Mouse (Mus musculus) kidney, embryonic 16.5 days (tissue): ENCODE data around the gene Map4k5. TPM values are rescaled to one million over a fixed set of nuclear protein-coding genes. Genes with fewer than 3 reads are reported as not detected.

Experiments
- ATAC-seq: fragments of 200-750 bp; cut with Nextera tagmentation; 2 replicates; pipeline ENCODE4 v1.8.0; 2017; ENCODE audit warnings: moderate TSS enrichment; ENCODE audit not compliant: low FRiP score, low TSS enrichment
- H3K27ac ChIP-seq: fragments of 300-500 bp; sonication (generic); 2 replicates; pipeline ENCODE4 v1.5.1; 2014; ENCODE audit warnings: low read length
- H3K27me3 ChIP-seq: fragments of 300-500 bp; sonication (generic); 2 replicates; pipeline ENCODE4 v1.6.1; 2014; ENCODE audit warnings: low read length, control low read depth, mixed read lengths; ENCODE audit not compliant: insufficient read depth
- H3K36me3 ChIP-seq: fragments of 300-500 bp; sonication (generic); 2 replicates; pipeline ENCODE4 v1.6.1; 2014; ENCODE audit warnings: low read length, control low read depth, mixed read lengths; ENCODE audit not compliant: insufficient read depth
- H3K4me1 ChIP-seq: fragments of 300-500 bp; sonication (generic); 2 replicates; pipeline ENCODE4 v1.6.1; 2014; ENCODE audit warnings: low read length, control low read depth, mixed read lengths; ENCODE audit not compliant: insufficient read depth
- H3K4me2 ChIP-seq: fragments of 300-500 bp; sonication (generic); replicated peaks from 2 replicates; pipeline ENCODE4 v1.6.1; 2014; ENCODE audit warnings: low read depth, low read length
- H3K4me3 ChIP-seq: fragments of 300-500 bp; sonication (generic); 2 replicates; pipeline ENCODE4 v1.5.1; 2014; ENCODE audit warnings: mild to moderate bottlenecking, low read length
- H3K9ac ChIP-seq: fragments of 300-500 bp; sonication (generic); replicated peaks from 2 replicates; pipeline ENCODE4 v1.6.1; 2014; ENCODE audit warnings: low read length
- H3K9me3 ChIP-seq: fragments of 300-500 bp; sonication (generic); 2 replicates; pipeline ENCODE4 v1.6.1; 2016; ENCODE audit warnings: low read length, control low read depth
- WGBS: fragments of 180-500 bp; shearing (Covaris S2); extraction: QIAGEN DNeasy Blood & Tissue Kit; methylation state at CpG from one replicate; pipeline ENCODE4 v1.1.7; 2014; 5-methylcytosine and 5-hydroxymethylcytosine counted together
- polyA plus RNA-seq: library from polyadenylated mRNA; unstranded; fragments of >200 nt; fragmentation: Nextera tagmentation; extraction: Ambion mirVana; gene quantifications from 2 replicates; pipeline ENCODE4 v1.2.1, GENCODE M21; 2015

The Map4k5 gene
- polyA plus RNA-seq, 1 experiment from 2014 or later: 31.5 TPM

DNA sequence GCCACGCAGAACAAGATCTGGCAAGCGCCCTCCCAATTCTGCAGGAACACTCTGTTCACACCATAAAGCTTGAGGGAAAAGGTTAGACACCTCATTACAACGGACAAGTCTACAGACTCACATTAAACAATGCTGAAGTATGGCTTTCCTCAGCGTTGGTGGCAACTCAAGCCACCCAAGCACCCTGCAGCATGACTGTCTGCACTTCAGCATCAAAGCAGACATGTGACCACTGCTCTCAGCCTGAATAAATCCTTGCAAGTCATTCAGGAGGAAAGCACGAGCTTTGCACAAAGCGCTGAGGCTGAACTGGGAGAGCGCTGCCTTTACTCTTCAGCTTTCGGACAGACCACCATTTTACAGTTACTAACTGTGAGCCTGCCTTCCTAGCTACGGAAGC is 40.7 kb downstream of the Map4k5 start:
- Histone ChIP-seq H3K9me3 (no peaks in the 10 kb centered on the region), H3K4me2 (no peak overlapping the region), H3K9ac (no peak overlapping the region), H3K27me3 (no peaks in the 10 kb centered on the region), H3K36me3 (peaks cover 44% of the 10 kb centered on the region), H3K27ac (no peak overlapping the region), H3K4me3 (no peak overlapping the region), H3K4me1 (no peaks in the 10 kb centered on the region)
- ATAC-seq: no peak
- WGBS: 79% methylated on average over 9 of the region's 9 CpGs

DNA sequence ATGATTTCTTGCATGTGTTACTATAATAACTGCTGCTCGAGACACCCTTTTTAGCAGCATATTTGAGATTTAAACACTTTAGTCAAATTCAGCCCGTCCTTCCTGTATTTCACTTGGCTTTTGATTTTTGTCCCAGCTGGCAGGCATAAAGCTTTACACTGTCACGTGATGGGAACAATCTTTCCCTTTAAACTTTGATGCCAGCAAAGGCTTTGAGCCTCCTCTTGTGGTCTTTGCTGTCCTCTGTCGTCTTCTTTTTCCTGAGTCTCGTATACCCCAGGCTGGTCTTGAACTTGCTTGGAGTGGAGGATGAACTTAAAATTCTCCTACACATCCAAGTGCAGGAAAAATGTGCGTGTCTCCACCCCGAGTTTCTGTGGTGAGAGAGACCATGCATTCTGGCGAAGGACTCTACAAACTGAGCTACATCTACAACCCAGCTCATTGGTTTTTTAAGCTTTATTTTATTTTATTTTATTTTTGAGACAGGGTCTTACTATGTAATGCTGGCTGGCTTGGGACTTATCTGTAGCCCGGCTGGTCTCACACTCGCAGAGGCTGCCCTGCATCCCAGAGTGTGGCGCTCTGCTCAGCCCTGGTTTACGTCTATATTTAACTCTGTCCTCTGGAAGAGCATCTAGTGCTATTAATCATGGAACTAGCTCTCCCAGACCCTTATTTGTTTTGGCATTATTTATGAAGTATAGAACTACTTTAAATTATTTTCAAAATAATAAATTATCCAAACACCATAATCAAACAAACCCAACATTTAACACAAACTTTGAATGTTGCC is 44.7 kb downstream of the Map4k5 start:
- H3K9me3 ChIP-seq: no peaks in the 10 kb centered on the region
- H3K4me1 ChIP-seq: no peaks in the 10 kb centered on the region
- ATAC-seq: no peak
- H3K27me3 ChIP-seq: no peaks in the 10 kb centered on the region
- peak overlapping the region; percentile 61 for H3K27ac ChIP-seq
- peaks cover 48% of the 10 kb centered on the region for H3K36me3 ChIP-seq
- no peak overlapping the region for H3K4me2 ChIP-seq
- 77% methylated on average over 12 of the region's 12 CpGs for WGBS
- H3K4me3 ChIP-seq: no peak overlapping the region
- no peak overlapping the region for H3K9ac ChIP-seq

DNA sequence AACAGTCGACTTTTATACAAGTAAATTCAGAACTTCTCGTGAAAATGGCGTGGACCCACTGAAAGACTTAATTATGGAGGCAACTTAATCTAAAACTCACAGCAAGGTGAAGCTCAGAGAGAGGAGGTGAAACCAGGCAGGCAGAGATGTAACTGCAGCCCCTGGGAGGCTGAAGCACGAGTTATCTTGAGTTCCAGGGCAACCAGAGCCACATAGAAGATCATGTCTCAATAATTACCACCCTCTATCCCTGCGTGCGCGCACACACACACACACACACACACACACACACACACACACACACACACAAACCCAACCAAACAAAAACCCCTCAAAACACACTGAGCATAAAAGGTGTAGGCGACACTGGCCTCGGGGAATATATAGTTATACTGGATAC is 46.5 kb downstream of the Map4k5 start:
- no peak overlapping the region for H3K4me2 ChIP-seq
- no peak for ATAC-seq
- H3K9ac ChIP-seq: no peak overlapping the region
- peaks cover 38% of the 10 kb centered on the region for H3K36me3 ChIP-seq
- H3K27me3 ChIP-seq: no peaks in the 10 kb centered on the region
- 94% methylated on average over 9 of the region's 9 CpGs for WGBS
- no peak overlapping the region for H3K27ac ChIP-seq
- no peak overlapping the region for H3K4me3 ChIP-seq
- H3K4me1 ChIP-seq: no peaks in the 10 kb centered on the region
- no peaks in the 10 kb centered on the region for H3K9me3 ChIP-seq

GRCm38 (mm10) chr12:69845722-69846121 is 47.3 kb downstream of the Map4k5 start:
- Histone ChIP-seq H3K4me2 (no peak overlapping the region), H3K9me3 (no peaks in the 10 kb centered on the region), H3K27ac (no peak overlapping the region), H3K36me3 (peaks cover 35% of the 10 kb centered on the region), H3K27me3 (no peaks in the 10 kb centered on the region), H3K9ac (no peak overlapping the region), H3K4me3 (no peak overlapping the region), H3K4me1 (no peaks in the 10 kb centered on the region)
- no peak for ATAC-seq
- WGBS: 86% methylated on average over 8 of the region's 9 CpGs

- Histone ChIP-seq H3K9me3 (no peaks in the 10 kb centered on the region), H3K36me3 (peaks cover 33% of the 10 kb centered on the region), H3K4me2 (no peak overlapping the region), H3K9ac (no peak overlapping the region), H3K27me3 (no peaks in the 10 kb centered on the region), H3K4me1 (no peaks in the 10 kb centered on the region), H3K27ac (no peak overlapping the region), H3K4me3 (no peak overlapping the region)
- ATAC-seq: no peak
- WGBS: 73% methylated on average over 19 of the region's 19 CpGs
These were observed 49.2 kb downstream of the Map4k5 start for GRCm38 (mm10) chr12:69843531-69844445.

DNA sequence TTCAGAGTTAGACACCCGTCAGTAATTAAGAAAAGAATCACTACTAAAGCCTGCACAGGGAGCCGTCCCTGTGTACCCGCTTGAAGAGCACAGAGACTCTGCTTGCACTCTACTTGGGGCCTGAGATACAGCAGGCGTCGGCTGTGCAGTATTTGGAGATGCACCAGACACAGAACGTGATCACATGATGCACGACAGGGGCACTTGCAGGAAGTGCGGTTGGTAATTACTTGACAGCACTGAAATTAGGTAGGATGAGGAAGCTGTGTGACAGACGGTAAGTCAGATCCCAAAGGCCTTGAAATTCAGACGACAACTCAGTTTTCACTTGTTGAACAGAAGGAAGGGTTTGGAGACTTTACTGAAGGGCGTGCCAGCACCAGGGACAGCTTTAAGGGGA is 54.6 kb downstream of the Map4k5 start:
- WGBS: 83% methylated on average over 11 of the region's 11 CpGs
- no peaks in the 10 kb centered on the region for H3K4me1 ChIP-seq
- H3K27me3 ChIP-seq: no peaks in the 10 kb centered on the region
- H3K9ac ChIP-seq: no peak overlapping the region
- no peak for ATAC-seq
- H3K9me3 ChIP-seq: no peaks in the 10 kb centered on the region
- H3K36me3 ChIP-seq: peaks cover 14% of the 10 kb centered on the region
- H3K27ac ChIP-seq: no peak overlapping the region
- H3K4me3 ChIP-seq: no peak overlapping the region
- no peak overlapping the region for H3K4me2 ChIP-seq

GRCm38 (mm10) chr12:69833982-69834604 is 58.9 kb downstream of the Map4k5 start:
- no peaks in the 10 kb centered on the region for H3K4me1 ChIP-seq
- no peak overlapping the region for H3K4me3 ChIP-seq
- WGBS: 86% methylated on average over 12 of the region's 12 CpGs
- peaks cover 19% of the 10 kb centered on the region for H3K36me3 ChIP-seq
- H3K4me2 ChIP-seq: no peak overlapping the region
- H3K9ac ChIP-seq: no peak overlapping the region
- no peaks in the 10 kb centered on the region for H3K9me3 ChIP-seq
- H3K27ac ChIP-seq: no peak overlapping the region
- H3K27me3 ChIP-seq: no peaks in the 10 kb centered on the region
- ATAC-seq: no peak

DNA sequence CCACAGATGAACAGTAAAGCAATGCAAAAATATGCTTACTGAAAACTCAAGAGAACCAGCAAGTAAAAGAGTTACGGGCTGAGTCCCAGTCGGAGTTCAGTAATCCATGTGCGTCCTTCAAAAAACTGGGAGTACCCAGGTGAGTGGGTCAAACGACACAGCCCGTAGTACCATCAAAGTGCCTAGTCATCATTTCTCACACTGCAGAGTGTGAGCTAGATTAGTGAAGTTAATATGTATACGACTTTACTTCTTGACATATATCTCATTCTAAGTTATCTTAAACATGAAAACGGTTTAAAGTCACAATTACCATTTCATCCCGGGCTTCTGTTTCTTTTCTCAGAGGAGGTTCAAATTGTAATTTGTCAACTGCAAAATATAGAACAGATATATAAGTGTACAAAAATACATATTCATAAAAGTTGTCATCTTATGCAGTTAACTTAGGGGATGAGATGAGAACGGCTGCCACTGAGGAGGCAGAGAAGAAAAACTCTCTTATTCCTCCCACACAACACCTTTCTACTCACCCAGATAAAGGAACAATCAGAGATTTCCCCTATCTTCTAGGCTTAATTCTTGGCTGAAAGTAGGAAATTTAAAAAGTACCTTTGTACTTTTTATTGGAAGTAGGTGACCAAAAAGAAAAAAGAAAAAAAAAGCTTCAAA is 61.6 kb downstream of the Map4k5 start:
- WGBS: 87% methylated on average over 9 of the region's 9 CpGs
- Histone ChIP-seq H3K9ac (no peak overlapping the region), H3K4me3 (no peak overlapping the region), H3K4me2 (no peak overlapping the region), H3K27me3 (no peaks in the 10 kb centered on the region), H3K9me3 (no peaks in the 10 kb centered on the region), H3K4me1 (no peaks in the 10 kb centered on the region), H3K36me3 (peaks cover 21% of the 10 kb centered on the region), H3K27ac (no peak overlapping the region)
- no peak for ATAC-seq

- Histone ChIP-seq H3K4me2 (no peak overlapping the region), H3K27ac (no peak overlapping the region), H3K9me3 (no peaks in the 10 kb centered on the region), H3K27me3 (no peaks in the 10 kb centered on the region), H3K4me1 (no peaks in the 10 kb centered on the region), H3K4me3 (no peak overlapping the region), H3K9ac (no peak overlapping the region), H3K36me3 (peaks cover 32% of the 10 kb centered on the region)
- 81% methylated on average over 2 of the region's 2 CpGs for WGBS
- ATAC-seq: no peak
These were observed 64.8 kb downstream of the Map4k5 start for GRCm38 (mm10) chr12:69828214-69828613.
